Mouse (Mus musculus) myocyte (in vitro differentiated cells): ENCODE data around the gene Slc5a11.

Experiments
- CEBPB ChIP-seq: IDR thresholded peaks from 2 replicates; pipeline ENCODE4 v1.6.1; 2011; ENCODE audit warnings: mild to moderate bottlenecking, moderate library complexity; ENCODE audit not compliant: poor library complexity, insufficient read depth, severe bottlenecking
- E2F4 ChIP-seq: IDR thresholded peaks from one replicate; pipeline ENCODE4 v1.6.1; 2011; ENCODE audit warnings: mild to moderate bottlenecking, control low read depth, moderate library complexity; ENCODE audit not compliant: insufficient read depth
- MAX ChIP-seq: IDR thresholded peaks from one replicate; pipeline ENCODE4 v1.6.1; 2011; ENCODE audit warnings: low read depth, mild to moderate bottlenecking, control low read depth
- MYOD1 ChIP-seq, 3 experiments: IDR thresholded peaks; one replicate each; pipeline ENCODE4 v1.6.1; 2011; ENCODE audit warnings: control low read depth in 2 of 3, low read depth in 2 of 3, mild to moderate bottlenecking in 2 of 3, moderate library complexity in 1 of 3; ENCODE audit not compliant: insufficient read length in 2 of 3, control insufficient read depth in 1 of 3
- MYOG ChIP-seq, 3 experiments: IDR thresholded peaks; one replicate each; pipeline ENCODE4 v1.6.1; 2011; ENCODE audit warnings: control low read depth in 2 of 3, low read depth in 2 of 3, mild to moderate bottlenecking in 2 of 3; ENCODE audit not compliant: insufficient read length in 2 of 3, control insufficient read depth in 1 of 3, insufficient read depth in 1 of 3
- POLR2A ChIP-seq: IDR thresholded peaks from one replicate; pipeline ENCODE4 v1.6.1; 2011; ENCODE audit warnings: low read depth, mild to moderate bottlenecking, control low read depth, moderate library complexity; ENCODE audit not compliant: insufficient read length
- POLR2AphosphoS2 ChIP-seq: IDR thresholded peaks from one replicate; pipeline ENCODE4 v1.6.1; 2011; ENCODE audit warnings: low read depth, control low read depth; ENCODE audit not compliant: insufficient read length
- TCF12 ChIP-seq: IDR thresholded peaks from one replicate; pipeline ENCODE4 v1.6.1; 2011; ENCODE audit warnings: mild to moderate bottlenecking, control low read depth; ENCODE audit not compliant: poor library complexity, insufficient read depth, severe bottlenecking

DNA sequence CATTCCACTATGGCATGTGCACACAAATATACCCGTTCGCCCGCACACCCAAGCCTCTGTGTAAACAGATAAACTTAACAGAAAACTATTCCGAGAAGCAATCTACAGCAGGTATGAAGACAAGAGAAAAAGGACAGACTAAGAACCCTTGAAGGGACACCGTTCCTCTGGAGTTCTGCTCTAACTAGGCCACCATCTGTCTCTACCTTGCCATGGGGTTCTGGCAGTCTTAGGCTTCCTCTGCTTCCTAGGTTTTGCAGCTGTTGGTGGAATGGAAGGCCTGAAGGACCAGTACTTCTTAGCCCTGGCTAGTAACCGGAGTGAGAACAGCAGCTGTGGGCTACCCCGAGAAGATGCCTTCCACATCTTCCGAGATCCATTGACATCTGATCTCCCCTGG, 43.5 kb downstream of the Slc5a11 start:
- TF ChIP-seq E2F4 (no peak), TCF12 (no peak), POLR2A (no peak), CEBPB (no peak), POLR2AphosphoS2 (no peak), MYOG (IDR thresholded peaks at IDR 0.05; ENCODE audit: control insufficient read depth in 1 of 3, insufficient read depth in 1 of 3, insufficient read length in 2 of 3, low read depth in 2 of 3) (no peak), MYOD1 (IDR thresholded peaks at IDR 0.05; ENCODE audit: control insufficient read depth in 1 of 3, insufficient read length in 2 of 3, low read depth in 2 of 3) (no peak), MAX (no peak)
